Mouse (Mus musculus) intestine, embryonic 15.5 days (tissue): Measurements from ENCODE around the gene Tanc2. TPM values are rescaled to one million over a fixed set of nuclear protein-coding genes. Genes with fewer than 3 reads are reported as not detected.

ENCODE experiments used
- ATAC-seq: fragments of 200-750 bp; cut with Nextera tagmentation; 2 replicates; pipeline ENCODE4 v1.8.0; 2017; ENCODE audit warnings: moderate TSS enrichment, moderate library complexity
- H3K27ac ChIP-seq: fragments of 300-500 bp; sonication (generic); 2 replicates; pipeline ENCODE4 v1.5.1; 2015; ENCODE audit warnings: mild to moderate bottlenecking, inconsistent platforms
- H3K27me3 ChIP-seq: fragments of 300-500 bp; sonication (generic); replicated peaks from 2 replicates; pipeline ENCODE4 v1.6.1; 2015; ENCODE audit warnings: inconsistent platforms
- H3K36me3 ChIP-seq: fragments of 300-500 bp; sonication (generic); 2 replicates; pipeline ENCODE4 v1.6.1; 2015; ENCODE audit warnings: inconsistent platforms
- H3K4me1 ChIP-seq: fragments of 300-500 bp; sonication (generic); replicated peaks from 2 replicates; pipeline ENCODE4 v1.6.1; 2015; ENCODE audit warnings: inconsistent platforms
- H3K4me2 ChIP-seq: fragments of 300-500 bp; sonication (generic); replicated peaks from 2 replicates; pipeline ENCODE4 v1.6.1; 2015; ENCODE audit warnings: mild to moderate bottlenecking, inconsistent platforms
- H3K4me3 ChIP-seq: fragments of 300-500 bp; sonication (generic); replicated peaks from 2 replicates; pipeline ENCODE4 v1.5.1; 2015; ENCODE audit warnings: inconsistent platforms
- H3K9ac ChIP-seq: fragments of 300-500 bp; sonication (generic); 2 replicates; pipeline ENCODE4 v1.6.1; 2015; ENCODE audit warnings: inconsistent platforms
- H3K9me3 ChIP-seq: fragments of 300-500 bp; sonication (generic); 2 replicates; pipeline ENCODE4 v1.6.1; 2016; ENCODE audit warnings: inconsistent platforms
- WGBS: fragments of 180-500 bp; shearing (Covaris S2); methylation state at CpG from one replicate; pipeline ENCODE4 v1.1.7; 2015; 5-methylcytosine and 5-hydroxymethylcytosine counted together
- polyA plus RNA-seq: library from polyadenylated mRNA; unstranded; fragments of >200 nt; fragmentation: Nextera tagmentation; extraction: Ambion mirVana; gene quantifications from 2 replicates; pipeline ENCODE4 v1.2.1, GENCODE M21; 2015

The Tanc2 gene
- polyA plus RNA-seq, 1 experiment from 2014 or later = 8.2 TPM

- Histone ChIP-seq H3K4me1 (no peaks in the 10 kb centered on the region), H3K4me3 (no peak overlapping the region), H3K27me3 (0 out of 2 replicates have a peak, but pooled peaks cover 5% of the 10 kb centered on the region), H3K36me3 (no peaks in the 10 kb centered on the region), H3K9ac (no peak overlapping the region), H3K27ac (no peak overlapping the region), H3K4me2 (no peak overlapping the region), H3K9me3 (no peaks in the 10 kb centered on the region)
- WGBS = 66% methylated on average over 3 of the region's 3 CpGs
- no peak for ATAC-seq
Observed at GRCm38 (mm10) chr11:105975050-105975449, 385.3 kb downstream of the Tanc2 start.

DNA sequence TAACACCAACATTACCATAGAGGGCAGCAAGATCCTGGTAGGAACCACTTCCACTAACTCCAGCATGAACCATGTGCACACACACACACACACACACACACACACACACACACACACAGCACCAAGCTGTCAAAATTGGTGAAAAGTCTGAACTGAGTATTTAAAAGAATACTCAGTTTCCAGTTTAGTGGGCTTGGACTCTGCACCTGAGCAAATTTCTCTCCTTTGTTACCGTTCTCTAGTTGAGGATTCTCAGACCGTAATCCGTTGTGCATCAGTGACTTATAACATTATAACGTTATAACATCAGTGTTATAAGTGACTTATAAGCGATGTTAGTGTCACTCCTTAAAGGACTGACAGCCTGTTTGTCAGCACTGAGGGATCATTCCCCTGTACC lies 385.9 kb downstream of the Tanc2 start:
- no peaks in the 10 kb centered on the region for H3K9me3 ChIP-seq
- H3K4me2 ChIP-seq = no peak overlapping the region
- H3K4me1 ChIP-seq = no peaks in the 10 kb centered on the region
- WGBS = 88% methylated on average over 5 of the region's 5 CpGs
- H3K4me3 ChIP-seq = no peak overlapping the region
- H3K27ac ChIP-seq = no peak overlapping the region
- ATAC-seq = no peak
- H3K36me3 ChIP-seq = no peaks in the 10 kb centered on the region
- H3K27me3 ChIP-seq = no peaks in the 10 kb centered on the region
- no peak overlapping the region for H3K9ac ChIP-seq

DNA sequence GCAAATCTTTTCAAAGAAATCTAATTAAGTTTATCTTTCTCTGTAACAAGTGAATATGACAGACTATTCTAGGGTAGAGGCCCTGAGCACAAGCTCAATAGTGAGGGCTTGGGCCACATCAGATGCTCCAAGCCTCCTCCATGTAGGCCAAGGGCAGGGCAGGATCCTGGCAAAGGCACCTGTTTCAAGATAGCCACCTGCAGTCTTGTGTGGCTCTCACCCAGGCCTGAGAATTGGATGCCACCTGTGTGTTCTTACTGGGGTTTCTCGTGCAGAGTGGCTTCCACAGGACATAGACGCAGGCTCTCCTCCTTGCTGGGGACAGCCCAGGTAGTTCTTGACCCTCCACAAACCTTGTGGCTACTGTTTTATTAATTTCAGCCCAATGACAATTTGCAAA lies 388.4 kb downstream of the Tanc2 start:
- H3K4me2 ChIP-seq = no peak overlapping the region
- whole genome bisulfite sequencing = 78% methylated on average over 2 of the region's 2 CpGs

GRCm38 (mm10) chr11:105978634-105979033 lies 388.8 kb downstream of the Tanc2 start:
- 60% methylated on average over 5 of the region's 5 CpGs for WGBS
- no peak for ATAC-seq
- H3K36me3 ChIP-seq = no peaks in the 10 kb centered on the region

More for the DNA sequence above, 388.4 kb downstream of the Tanc2 start:
- Histone ChIP-seq H3K4me1 (no peaks in the 10 kb centered on the region), H3K36me3 (no peaks in the 10 kb centered on the region), H3K4me3 (no peak overlapping the region), H3K27ac (no peak overlapping the region), H3K27me3 (no peaks in the 10 kb centered on the region), H3K9ac (no peak overlapping the region), H3K9me3 (no peaks in the 10 kb centered on the region)
- ATAC-seq = no peak

More at GRCm38 (mm10) chr11:105978634-105979033, 388.8 kb downstream of the Tanc2 start:
- Histone ChIP-seq H3K4me1 (no peaks in the 10 kb centered on the region), H3K9me3 (no peaks in the 10 kb centered on the region), H3K9ac (no peak overlapping the region), H3K27me3 (no peaks in the 10 kb centered on the region), H3K27ac (no peak overlapping the region), H3K4me3 (no peak overlapping the region), H3K4me2 (no peak overlapping the region)

Other genes with a start within 250 kb of the Tanc2 start
- not detected in 2 replicates for gene March10, start 133.3 kb upstream of the Tanc2 start, polyA plus RNA-seq